Mouse (Mus musculus) layer of hippocampus, adult 11-12 months (tissue): ENCODE measurements around the gene Artn.

Source experiments
- DNase-seq: peaks from one replicate; pipeline ENCODE4 v3.0.0; 2022; ENCODE audit warnings: low spot score

Artn gene

GRCm38 (mm10) chr4:117929391-117929881, at the start of gene Artn:
Gene Artn, minus strand, starts transcription at chr4:117929763.
- no peak for DNase-seq

- DNase-seq, result no peak
Observed at GRCm38 (mm10) chr4:117979181-117979580, 49.6 kb upstream of the Artn start.

GRCm38 (mm10) chr4:117978282-117978681, 48.7 kb upstream of the Artn start:
- DNase-seq, result no peak

- no peak for DNase-seq
Observed at GRCm38 (mm10) chr4:117977841-117978240, 48.3 kb upstream of the Artn start.

- DNase-seq, result no peak
Observed at GRCm38 (mm10) chr4:117977371-117977770, 47.8 kb upstream of the Artn start.

- no peak for DNase-seq
Observed at GRCm38 (mm10) chr4:117975820-117976219, 46.3 kb upstream of the Artn start.

- DNase-seq, result no peak
Observed at GRCm38 (mm10) chr4:117974719-117975118, 45.2 kb upstream of the Artn start.

- DNase-seq, result no peak
Observed at GRCm38 (mm10) chr4:117972999-117973398, 43.4 kb upstream of the Artn start.

- no peak for DNase-seq
Observed at GRCm38 (mm10) chr4:117964346-117965025, 34.9 kb upstream of the Artn start.

- no peak for DNase-seq
Observed at GRCm38 (mm10) chr4:117957492-117957891, 27.9 kb upstream of the Artn start.

- no peak for DNase-seq
Observed at GRCm38 (mm10) chr4:117947493-117947892, 17.9 kb upstream of the Artn start.

GRCm38 (mm10) chr4:117946639-117947305, 17.2 kb upstream of the Artn start:
- no peak for DNase-seq

- DNase-seq, result no peak
Observed at GRCm38 (mm10) chr4:117943317-117943716, 13.8 kb upstream of the Artn start.

GRCm38 (mm10) chr4:117936964-117937363, 7.4 kb upstream of the Artn start:
- no peak for DNase-seq

- DNase-seq, result no peak
Observed at GRCm38 (mm10) chr4:117934081-117934480, 4.5 kb upstream of the Artn start.

- no peak for DNase-seq
Observed at GRCm38 (mm10) chr4:117933248-117933647, 3.7 kb upstream of the Artn start.

- DNase-seq, result peak; percentile 62
Observed at GRCm38 (mm10) chr4:117928699-117929241, 793 bp downstream of the Artn start.

- DNase-seq, result no peak
Observed at GRCm38 (mm10) chr4:117928234-117928633, 1.3 kb downstream of the Artn start.

GRCm38 (mm10) chr4:117926545-117927482, 2.7 kb downstream of the Artn start:
- DNase-seq, result peak; percentile 51

GRCm38 (mm10) chr4:117924916-117925315, 4.6 kb downstream of the Artn start:
- DNase-seq, result no peak

- DNase-seq, result no peak
Observed at GRCm38 (mm10) chr4:117923450-117923849, 6.1 kb downstream of the Artn start.

- DNase-seq, result no peak
Observed at GRCm38 (mm10) chr4:117921358-117921757, 8.2 kb downstream of the Artn start.
